Mouse (Mus musculus): ENCODE measurements around the gene Id1.

Gene Id1

GRCm38 (mm10) chr2:152736090-152736601, at the start of gene Id1:
Id1 (plus strand) TSS chr2:152736251.
- peak; percentile 56 to 64 for DNase-seq (ENCODE audit: low spot score in 2 of 2)

DNA sequence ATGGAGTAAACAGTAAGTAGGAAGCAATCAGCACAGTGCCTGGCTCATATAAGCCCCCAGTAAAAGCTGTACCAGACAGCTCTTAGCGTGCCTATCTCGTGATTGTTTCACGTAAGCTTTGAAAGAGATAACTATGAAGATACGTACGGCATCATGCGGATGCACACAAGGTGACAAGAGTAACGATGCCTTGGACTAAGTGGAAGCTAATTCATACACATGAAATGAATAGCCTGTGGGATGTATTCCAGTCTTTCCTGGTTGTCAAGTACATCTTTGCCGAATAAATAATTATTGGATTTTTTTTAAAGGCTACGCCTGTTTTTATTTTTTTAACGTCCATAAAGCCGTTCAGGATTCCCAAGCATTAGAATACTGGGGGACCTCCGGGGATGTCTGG, 49.7 kb upstream of the Id1 start:
- no peak for DNase-seq (ENCODE audit: low spot score in 2 of 2)

DNA sequence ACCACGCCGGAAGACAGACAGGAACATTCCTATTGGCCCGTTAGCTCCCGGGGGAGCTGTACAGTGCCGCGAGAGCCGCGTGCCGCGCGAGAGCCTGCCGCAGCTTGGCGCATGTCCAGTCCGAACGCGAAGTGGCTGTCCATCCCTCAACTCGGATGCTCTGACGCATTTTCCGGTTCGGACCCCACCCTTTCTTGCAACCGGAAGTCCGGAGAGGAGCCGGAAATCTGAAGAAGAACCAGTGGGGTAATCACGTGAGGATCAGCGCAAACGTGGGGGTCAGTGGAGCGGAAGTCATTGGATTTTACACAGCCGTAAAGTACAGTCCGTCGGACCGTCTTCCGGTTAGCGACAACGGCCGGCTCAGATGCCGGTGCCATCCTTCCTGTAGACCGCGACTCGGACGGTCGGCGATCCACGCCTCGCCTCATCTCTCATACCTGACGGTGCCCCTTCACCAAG, 49.2 kb upstream of the Id1 start, which contains the start of gene Mcts2:
Mcts2 (plus strand) TSS at position 230 of the 462 bp plus-strand sequence.
- peak; percentile 91 for DNase-seq (ENCODE audit: low spot score in 2 of 2)

GRCm38 (mm10) chr2:152691564-152692217, 44.4 kb upstream of the Id1 start:
- DNase-seq (ENCODE audit: low spot score in 2 of 2): no peak

- peak; percentile 69 to 74 for DNase-seq (ENCODE audit: low spot score in 2 of 2)
Observed at GRCm38 (mm10) chr2:152693233-152693632, 42.8 kb upstream of the Id1 start.

DNA sequence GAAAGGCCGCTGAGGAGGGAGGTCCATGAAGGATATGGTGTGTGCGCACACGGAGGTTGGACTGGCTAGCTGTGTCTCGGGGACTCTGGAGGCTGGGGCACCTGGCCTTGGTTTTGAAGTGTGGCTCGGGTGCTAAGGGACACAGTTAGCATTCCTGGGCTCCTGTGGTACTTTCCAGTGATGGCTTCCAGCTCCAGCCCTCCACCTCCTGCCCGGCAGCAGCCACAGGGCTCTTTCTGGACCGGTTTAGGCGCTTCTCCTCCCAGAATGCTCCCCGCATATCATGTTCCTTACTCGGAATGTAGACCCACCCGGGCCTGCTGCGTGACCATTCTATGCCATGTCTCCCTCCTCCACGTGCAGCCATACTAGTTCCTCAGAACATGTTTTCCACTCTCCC, 42.3 kb upstream of the Id1 start:
- DNase-seq (ENCODE audit: low spot score in 2 of 2): no peak

- DNase-seq (ENCODE audit: low spot score in 2 of 2): no peak
Observed at GRCm38 (mm10) chr2:152694708-152695107, 41.3 kb upstream of the Id1 start.

- no peak for DNase-seq (ENCODE audit: low spot score in 2 of 2)
Observed at GRCm38 (mm10) chr2:152696016-152696415, 40.0 kb upstream of the Id1 start.

DNA sequence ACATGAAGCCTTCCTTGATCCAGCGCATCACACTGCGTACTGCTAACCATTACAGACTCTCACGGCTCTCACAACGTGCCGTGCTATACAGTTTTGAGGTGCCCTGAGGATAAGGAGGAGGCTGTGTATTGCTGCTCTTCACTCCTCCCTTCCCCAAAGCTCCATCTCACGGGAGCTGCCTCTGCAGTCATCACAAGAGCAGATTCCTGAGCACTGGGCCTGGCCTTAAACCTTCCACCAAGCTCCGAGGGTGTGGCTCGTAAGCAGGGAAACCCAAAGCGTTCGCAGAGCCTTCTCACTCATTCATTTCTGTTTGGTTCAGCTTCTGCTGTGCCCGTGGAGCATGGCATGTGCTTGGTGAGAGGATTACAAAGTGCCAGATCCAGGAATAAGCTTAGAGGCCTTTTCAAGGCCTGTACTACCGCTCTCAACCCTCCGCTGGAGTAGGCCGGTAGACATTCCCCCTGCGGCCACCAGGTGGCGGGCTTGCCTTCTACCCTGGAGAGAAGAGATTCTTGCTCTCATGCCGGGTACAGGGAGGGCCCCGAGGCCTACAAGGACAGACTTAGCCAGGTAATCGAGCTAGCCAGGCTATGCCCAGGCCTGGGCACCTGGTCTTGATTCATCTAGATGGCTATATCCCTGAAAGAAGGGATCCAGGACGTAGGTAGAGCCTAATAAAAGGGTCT, 39.4 kb upstream of the Id1 start:
- peak; percentile 92 to 94 for DNase-seq (ENCODE audit: low spot score in 2 of 2)

DNA sequence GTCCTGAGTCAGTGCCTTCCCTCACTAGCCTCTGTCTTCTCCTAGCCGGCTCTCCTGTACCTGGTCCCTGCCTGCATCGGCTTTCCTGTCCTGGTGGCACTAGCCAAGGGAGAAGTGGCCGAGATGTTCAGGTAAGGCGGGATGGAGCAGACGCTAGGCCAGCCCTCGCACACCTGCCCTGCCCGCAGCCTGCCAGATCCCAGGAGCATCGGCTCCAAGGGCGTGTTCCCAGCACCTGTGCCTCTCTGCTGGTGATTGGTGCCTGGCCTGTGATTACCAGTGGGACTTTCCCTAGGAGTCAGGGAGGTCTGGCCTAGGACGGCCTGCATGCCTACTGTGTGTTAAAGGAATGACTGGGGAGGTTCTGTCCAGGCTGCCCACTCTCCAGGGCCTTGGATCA, 35.9 kb upstream of the Id1 start:
- DNase-seq (ENCODE audit: low spot score in 2 of 2): no peak

DNA sequence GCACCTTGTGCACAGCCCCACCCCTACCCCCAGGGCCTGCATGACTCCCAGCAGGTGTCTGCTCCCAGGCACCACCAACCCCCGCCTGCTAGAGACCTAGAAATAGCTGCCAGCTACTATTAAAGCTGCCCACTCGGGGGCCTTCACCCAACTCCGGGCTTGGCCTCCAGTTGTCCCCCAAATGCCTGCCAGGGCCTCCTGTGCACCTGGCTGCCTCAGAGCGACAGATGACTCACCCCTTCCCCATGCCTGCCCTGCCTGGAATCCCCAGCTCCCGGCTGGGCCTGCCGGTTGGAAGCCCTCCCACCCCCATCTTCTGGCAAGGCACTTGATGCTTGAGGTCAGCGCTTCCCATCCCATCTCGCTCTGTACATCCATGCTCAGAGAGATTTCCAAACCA, 35.3 kb upstream of the Id1 start:
- no peak for DNase-seq (ENCODE audit: low spot score in 2 of 2)

DNA sequence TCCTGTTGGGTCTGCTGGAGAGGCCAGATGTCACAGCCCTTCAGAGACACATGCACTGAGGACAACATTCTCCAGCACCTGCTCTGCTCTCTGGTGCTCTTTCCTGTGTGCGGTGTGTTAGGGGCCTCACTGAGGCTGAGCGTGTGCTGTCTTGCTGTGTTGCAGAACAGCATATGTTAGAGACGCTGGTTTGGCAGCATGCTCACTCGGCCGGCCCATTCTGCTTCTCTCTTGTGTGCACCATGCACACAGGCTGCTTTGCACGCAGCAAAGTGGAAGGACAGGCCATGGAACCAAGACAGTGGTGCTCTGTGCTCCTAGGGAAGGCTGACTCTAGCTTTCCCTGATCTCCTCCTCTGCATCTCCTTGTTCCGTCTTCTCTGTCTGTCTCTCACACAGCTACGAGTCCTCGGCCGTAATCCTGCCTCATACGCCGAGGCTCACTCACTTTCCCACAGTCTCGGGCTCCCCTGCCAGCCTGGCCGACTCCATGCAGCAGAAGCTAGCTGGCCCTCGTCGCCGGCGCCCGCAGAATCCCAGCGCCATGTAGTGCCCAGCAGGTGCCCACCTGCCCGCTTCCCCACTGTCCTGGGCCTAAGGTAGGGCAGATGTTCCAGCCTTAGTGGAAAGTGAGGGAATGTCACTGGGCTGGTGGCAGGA, 32.3 kb upstream of the Id1 start:
- no peak for DNase-seq (ENCODE audit: low spot score in 2 of 2)

GRCm38 (mm10) chr2:152704256-152704605, 31.8 kb upstream of the Id1 start:
- no peak for DNase-seq (ENCODE audit: low spot score in 2 of 2)

DNA sequence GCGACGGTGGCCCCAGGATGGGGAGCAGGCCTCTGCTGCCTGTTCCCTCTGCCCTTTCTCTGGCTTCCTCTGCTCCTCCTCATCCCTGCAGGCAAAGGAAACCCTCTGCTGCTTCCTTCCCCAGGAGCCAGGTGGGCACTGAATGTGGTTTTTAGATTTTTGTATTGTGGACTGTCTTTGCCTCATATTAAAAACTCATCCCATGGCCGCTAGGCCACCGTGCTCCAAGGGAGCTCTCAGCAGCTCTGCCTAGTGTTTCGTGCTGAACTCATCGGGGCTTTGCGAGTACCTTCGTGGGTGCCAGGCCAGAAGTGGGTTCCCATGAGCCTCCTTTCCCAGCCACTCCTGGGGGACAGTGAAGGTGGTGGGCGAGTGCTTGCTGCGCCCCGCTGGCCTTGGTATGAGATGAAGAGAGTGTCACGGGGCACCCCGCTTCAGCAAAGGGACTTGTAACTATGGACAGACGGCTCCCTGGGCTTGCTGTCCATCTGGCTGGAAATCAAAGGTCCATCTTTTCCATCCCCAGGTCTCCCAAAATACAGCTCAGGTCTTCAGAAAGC, 31.2 kb upstream of the Id1 start:
- no peak for DNase-seq (ENCODE audit: low spot score in 2 of 2)

- peak in 1 of 2 experiments; percentile 27 for DNase-seq (ENCODE audit: low spot score in 2 of 2)
Observed at GRCm38 (mm10) chr2:152705993-152706571, 30.0 kb upstream of the Id1 start.

DNA sequence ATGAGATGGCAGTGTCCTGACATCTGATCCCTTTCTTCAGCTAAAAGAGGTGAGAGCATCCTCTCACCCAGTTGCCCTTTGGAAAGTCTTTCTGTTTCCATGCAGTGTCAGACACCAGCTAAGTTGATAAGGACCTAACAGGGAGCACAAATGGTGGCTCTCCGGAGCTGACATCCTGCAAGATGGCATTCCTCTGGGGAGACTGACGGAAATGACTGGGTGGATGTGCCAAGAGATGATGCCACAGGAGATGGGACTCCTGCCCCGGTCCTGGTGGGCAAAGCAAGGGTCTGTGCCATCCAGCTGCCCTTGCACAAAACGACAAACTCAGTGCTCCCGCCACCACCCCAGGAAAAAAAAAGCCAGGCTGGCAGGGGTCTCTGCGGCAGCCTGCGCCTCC, 28.9 kb upstream of the Id1 start:
- DNase-seq (ENCODE audit: low spot score in 2 of 2): no peak

DNA sequence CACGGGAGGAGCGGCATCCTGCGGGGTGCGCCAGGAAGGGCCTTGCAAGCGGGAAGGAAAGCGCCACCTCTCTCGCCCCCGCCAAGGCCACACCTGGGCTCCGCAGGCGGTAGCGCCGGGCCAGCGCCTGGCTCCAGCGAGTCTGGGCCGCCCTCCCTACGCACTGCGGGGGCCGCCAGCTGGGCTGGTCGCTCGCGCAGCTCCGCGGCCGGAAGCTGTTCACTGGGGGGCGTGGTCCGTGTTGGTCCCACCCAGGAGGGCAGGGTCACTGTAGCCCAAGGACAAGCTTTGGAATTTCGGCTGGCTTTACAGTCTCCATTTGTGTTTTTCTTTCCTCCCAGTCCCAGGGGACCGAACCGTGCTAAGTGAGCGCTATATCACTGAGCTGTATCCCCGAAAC, 28.4 kb upstream of the Id1 start:
- DNase-seq (ENCODE audit: low spot score in 2 of 2): peak; percentile 69 to 73

GRCm38 (mm10) chr2:152709066-152709465, 27.0 kb upstream of the Id1 start:
- no peak for DNase-seq (ENCODE audit: low spot score in 2 of 2)

DNA sequence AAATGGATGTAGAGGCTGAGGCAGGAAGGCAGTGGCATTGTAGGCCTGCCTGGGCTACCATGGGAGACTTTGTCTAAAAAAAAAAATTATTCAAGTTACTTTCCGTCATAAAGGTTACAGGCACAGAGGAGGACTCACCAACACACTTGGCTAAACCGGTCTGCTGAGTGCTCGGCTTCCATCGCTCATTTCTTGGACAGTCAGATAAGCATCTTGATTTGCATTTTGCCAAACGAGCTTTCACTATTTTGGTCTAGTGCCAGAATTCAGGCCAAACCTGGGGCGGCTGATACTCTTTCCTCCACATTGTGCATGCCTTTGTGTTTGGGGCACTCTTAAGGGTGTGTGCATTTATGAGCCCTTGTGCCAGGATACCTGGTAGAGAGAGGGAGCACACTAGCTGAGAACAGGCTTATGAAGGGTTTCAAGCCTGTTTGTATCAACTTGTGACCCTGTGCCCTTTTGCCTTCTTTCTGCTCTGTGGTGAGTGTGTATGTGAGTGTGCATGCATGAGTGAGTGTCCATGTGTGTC, 19.7 kb upstream of the Id1 start:
- no peak for DNase-seq (ENCODE audit: low spot score in 2 of 2)

DNA sequence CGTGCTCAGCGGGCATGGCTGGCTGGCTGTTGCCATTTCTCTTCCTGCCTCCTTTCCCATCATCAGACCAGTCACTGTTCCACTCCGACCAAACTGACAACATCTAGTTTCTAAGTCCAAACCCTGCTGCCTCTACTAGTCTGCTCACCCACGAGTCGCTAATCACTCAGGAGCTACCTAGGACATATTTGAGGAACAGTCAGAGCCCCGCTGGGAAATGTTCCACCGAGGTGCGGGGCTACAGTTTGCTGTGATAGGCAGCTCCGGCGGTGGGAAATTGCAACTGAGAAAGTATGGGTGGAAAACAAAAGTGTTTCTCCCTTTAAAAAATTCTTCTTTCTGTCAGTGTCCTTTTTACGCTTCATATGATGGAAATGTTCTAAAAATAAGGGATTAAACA, 18.4 kb upstream of the Id1 start:
- no peak for DNase-seq (ENCODE audit: low spot score in 2 of 2)

GRCm38 (mm10) chr2:152718076-152718475, 18.0 kb upstream of the Id1 start:
- no peak for DNase-seq (ENCODE audit: low spot score in 2 of 2)

Measured in right cerebral cortex, adult 2 months (tissue).